ENCODE assay signal across 11 mouse cellular contexts in genomic region chr2:166463539-166463938, GRCm38 (mm10).
DNase-seq lines count a peak whose midpoint lies in the region; ATAC-seq lines count a peak whose summit lies in the region.
"Had no signal": no experiment of that assay in that cellular context is flagged by ENCODE, and none has a peak within 500 bp of the region (broad histone marks: within the 10 kb centered on the region; RNA-seq: fewer than 3 reads in every experiment).

No protein-coding gene starts in this region.

- peak; percentile 64 to 78 for DNase-seq in heart, adult 18-20 months
- DNase-seq in MN1 (ENCODE audit: low spot score) = peak; percentile 25
- DNase-seq in gastrocnemius, postnatal 14 days = peak; percentile 64
- no peak for DNase-seq in cerebellum, postnatal 10 days
- DNase-seq in spleen, adult 18-20 months = no peak
- no peak for DNase-seq in urinary bladder, postnatal 25 days (ENCODE audit: low spot score)
- DNase-seq: thymus, postnatal 25 days had no signal

- H3K4me3 ChIP-seq in heart, embryonic 12.5 days = no peak overlapping the region
- no peak overlapping the region for H3K4me3 ChIP-seq in limb, embryonic 15.5 days
- H3K4me3 ChIP-seq: megakaryocyte, embryonic 14.5 days had no signal

- H3K9ac ChIP-seq in heart, embryonic 12.5 days = no peak overlapping the region
- no peak overlapping the region for H3K9ac ChIP-seq in limb, embryonic 15.5 days
- H3K9ac ChIP-seq: hindbrain, embryonic 14.5 days had no signal

- H3K4me1 ChIP-seq in heart, embryonic 12.5 days (replicated peaks) = peaks cover 36% of the 10 kb centered on the region
- peaks cover 44% of the 10 kb centered on the region for H3K4me1 ChIP-seq in limb, embryonic 15.5 days

- ATAC-seq in heart, embryonic 12.5 days (ENCODE audit: insufficient number of reproducible peaks, low FRiP score) = no peak
- no peak for ATAC-seq in limb, embryonic 15.5 days (ENCODE audit: insufficient number of reproducible peaks, low FRiP score, low TSS enrichment, low read depth)

- no peaks in the 10 kb centered on the region for H3K9me3 ChIP-seq in heart, embryonic 12.5 days (replicated peaks)
- no peaks in the 10 kb centered on the region for H3K9me3 ChIP-seq in limb, embryonic 15.5 days
- H3K9me3 ChIP-seq: megakaryocyte, embryonic 14.5 days had no signal

- no peak overlapping the region for H3K4me2 ChIP-seq in heart, embryonic 12.5 days
- H3K4me2 ChIP-seq in limb, embryonic 15.5 days = no peak overlapping the region
- H3K4me2 ChIP-seq: hindbrain, embryonic 14.5 days had no signal

- 64% methylated on average over 9 of the region's 9 CpGs for WGBS in heart, embryonic 12.5 days
- 46% methylated on average over 9 of the region's 9 CpGs for WGBS in limb, embryonic 15.5 days

- intact Hi-C loops in gastrocnemius, postnatal 14 days (cut with DNase I; ENCODE audit: low total_unique reads) = no loop called here

- H3K27ac ChIP-seq in heart, embryonic 12.5 days (ENCODE audit: poor library complexity, severe bottlenecking) = no peak overlapping the region
- peak overlapping the region; percentile 43; the same call in 1 of the 2 replicates for H3K27ac ChIP-seq in limb, embryonic 15.5 days
- H3K27ac ChIP-seq: hindbrain, embryonic 14.5 days had no signal

- H3K36me3 ChIP-seq in heart, embryonic 12.5 days = no peaks in the 10 kb centered on the region
- no peaks in the 10 kb centered on the region for H3K36me3 ChIP-seq in limb, embryonic 15.5 days

- H3K27me3 ChIP-seq in heart, embryonic 12.5 days (replicated peaks) = no peaks in the 10 kb centered on the region
- no peaks in the 10 kb centered on the region for H3K27me3 ChIP-seq in limb, embryonic 15.5 days

Comparison
In these comparisons a context has a peak if more than half of its experiments do, and no peak if none do; other contexts are left out.
1. DNase-seq: peak in heart, adult 18-20 months (2 of 2), MN1 (single experiment) and gastrocnemius, postnatal 14 days (single experiment); none in cerebellum, postnatal 10 days (0 of 2), spleen, adult 18-20 months (0 of 2) and urinary bladder, postnatal 25 days (single experiment).